Mouse (Mus musculus) right cerebral cortex, postnatal 10 days (tissue): ENCODE data around the gene Fam92b.

Experiments used
- DNase-seq, 2 experiments: peaks; one replicate each; pipeline ENCODE4 v3.0.0; 2021; ENCODE audit warnings: low spot score in 2 of 2

Gene Fam92b

GRCm38 (mm10) chr8:120177318-120178123 lies at the start of gene Fam92b:
Fam92b (minus strand) TSS chr8:120177466.
- DNase-seq, result peak; percentile 84 to 87

- DNase-seq, result peak in 1 of 2 experiments; percentile 71
Measured at GRCm38 (mm10) chr8:120225421-120226151, 48.3 kb upstream of the Fam92b start.

DNA sequence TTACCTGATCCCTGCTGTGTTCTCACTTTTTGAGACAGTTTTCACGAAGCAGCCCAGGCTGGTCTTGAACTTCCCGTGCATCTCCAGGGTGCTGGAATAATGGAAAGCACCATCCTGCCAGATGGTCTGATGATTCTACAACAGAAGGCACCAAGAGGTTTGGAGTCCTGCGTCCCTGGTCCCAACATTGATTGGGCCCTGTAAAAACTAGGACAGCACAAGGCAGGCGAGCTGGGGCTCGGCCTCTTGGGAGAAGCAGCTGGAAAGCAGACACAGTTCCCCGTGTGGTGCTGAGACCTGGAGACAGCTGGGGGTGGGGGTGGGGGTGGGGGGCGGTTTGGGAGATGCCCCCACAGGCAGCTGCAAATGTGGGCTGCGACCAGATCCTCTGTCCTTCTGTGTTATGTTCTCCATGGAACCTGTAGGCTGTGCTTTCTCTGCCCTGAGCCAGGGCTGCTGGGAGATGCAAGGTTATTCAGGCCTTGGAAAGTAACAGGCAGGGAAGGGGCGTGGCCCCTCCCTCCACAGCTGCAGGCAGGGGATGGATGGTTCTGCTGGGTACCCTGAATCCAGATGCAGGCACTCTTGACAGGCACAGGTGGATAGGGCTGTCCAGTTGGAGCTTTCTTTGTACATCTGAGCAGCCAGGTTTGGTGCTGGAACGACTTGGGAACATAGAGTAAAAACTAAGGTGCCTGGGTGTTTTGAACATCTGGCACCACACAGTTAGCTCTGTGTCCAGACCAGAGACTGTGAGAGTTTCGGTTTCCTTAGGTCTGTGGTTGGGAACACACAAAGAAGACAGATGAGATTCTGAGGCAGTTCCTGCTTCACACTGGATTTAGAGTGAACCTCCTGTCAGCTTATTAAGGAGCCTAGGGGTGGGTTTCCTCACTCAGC lies 47.5 kb upstream of the Fam92b start:
- no peak for DNase-seq

- no peak for DNase-seq
Measured at GRCm38 (mm10) chr8:120222548-120222947, 45.3 kb upstream of the Fam92b start.

DNA sequence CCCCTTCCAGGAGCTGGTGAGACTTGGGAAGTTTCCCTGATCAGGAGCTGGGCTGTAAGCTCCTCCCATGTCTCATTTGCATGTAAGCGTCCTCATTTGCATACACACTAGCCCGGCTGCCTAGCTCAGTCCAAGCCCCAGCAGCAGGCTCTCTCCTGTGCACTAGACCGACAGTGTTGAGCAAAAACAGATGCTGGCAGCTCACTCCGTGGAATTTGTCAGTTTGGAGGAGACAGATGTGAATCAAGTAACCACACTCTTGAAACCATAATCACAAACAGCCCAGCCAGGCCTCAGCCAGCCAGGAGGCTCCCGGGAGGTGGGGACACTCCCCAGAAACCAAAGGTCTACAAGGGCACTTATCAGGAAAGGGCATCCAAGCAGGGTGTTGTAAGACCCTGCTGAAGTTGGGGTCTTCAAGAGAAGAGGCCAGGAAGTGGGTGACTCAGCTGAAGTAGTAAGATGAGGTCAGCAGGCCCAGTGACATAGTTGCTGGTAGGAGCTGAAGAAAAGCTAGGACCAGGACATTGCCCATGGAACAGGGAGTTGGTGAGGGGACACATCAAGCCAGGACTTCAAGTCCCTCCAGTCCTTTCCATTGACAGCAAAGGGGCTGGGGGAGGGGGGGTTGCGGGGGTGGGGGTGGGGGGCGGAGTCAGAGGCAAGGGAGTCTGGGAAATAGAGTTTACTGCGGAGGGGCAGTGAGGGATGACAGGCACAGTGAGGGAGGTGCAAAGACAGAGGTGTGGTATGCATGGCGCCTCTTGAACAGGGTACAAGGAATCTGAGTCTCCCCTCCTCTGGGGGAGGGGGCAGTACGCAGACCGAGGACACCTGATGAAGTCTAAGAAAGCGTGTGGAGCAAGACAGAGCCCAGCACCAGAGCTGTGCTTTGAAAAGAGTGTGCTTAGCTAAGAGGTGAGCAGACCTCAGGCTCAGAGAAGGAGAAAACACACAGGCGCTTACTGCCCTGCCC lies 39.9 kb upstream of the Fam92b start:
- peak in 1 of 2 experiments; percentile 52 for DNase-seq

DNA sequence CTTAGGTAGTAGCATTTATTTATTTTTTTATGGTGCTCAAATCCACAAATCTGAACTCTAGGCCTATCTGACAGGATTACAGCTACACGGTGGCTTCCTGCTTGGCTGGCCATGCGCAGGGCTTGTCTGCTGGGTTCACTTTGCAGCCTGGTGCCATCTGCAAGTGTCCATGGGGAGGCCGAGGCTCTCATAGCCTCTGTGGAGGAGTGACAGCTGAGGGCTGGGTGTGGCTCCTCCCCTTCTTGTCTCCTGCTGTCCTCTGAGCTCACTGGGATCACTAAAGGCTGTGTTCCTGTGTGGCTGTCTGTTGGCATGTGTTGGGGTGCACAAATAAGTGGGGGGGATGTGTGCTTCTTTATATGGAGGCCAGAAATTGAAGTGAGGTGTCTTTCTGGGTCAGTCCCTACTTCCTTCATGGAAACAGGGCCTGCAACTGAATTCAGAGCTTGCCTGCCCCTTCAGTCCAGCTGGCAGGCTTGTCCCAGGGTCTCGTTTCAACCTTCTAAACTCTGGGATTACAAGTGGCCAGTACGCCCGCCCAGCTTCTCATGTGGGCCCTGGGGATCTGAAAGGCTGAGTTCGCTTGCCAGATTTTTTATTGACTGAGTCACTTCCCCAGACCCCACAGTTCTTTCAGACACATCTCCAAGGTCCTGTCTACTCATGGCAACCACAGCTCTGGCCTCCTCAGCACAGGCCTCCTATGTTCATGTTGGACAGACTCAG lies 38.3 kb upstream of the Fam92b start:
- no peak for DNase-seq

DNA sequence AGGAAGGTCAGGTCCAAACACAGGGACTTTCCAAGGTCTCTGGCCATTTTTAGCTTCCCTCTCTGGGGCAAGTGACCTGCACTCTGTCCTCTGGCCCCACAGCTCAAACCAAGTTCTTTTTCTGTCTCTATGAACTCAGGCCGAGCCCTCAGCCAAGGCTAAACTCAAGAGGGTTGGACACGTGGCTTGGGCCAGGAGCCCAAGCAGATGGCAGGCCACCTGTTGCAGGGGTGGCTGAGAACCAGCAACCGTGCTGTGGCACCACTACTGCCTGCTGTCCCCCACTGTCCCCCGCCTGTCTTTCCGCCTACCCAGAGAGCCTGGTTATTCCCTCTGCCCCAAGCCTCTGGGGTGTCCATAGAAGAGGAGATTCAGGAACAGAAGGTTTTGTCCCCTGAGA lies 36.7 kb upstream of the Fam92b start:
- DNase-seq, result peak in 1 of 2 experiments; percentile 53

GRCm38 (mm10) chr8:120213229-120213628 lies 36.0 kb upstream of the Fam92b start:
- DNase-seq, result no peak

- DNase-seq, result no peak
Measured at GRCm38 (mm10) chr8:120212596-120212995, 35.3 kb upstream of the Fam92b start.

DNA sequence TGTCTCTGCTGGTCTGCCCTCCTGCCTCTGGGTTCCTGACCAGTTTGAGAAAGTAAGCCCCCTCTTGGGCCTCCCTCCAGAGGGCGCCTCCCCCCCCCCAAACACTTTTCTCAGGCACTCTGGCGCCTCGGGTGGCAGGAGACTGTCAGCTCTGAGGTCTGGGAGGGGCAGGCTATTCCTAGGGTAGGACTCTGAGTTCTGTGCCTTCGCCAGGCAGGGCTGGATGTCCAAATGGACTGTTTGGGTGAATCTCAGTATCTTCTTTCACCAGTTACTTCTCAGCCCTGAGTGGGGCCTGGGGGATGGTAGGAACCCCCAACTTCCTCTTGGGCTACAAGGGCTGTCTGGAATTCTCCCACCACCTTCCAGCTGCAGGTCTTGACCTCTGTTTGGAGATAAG lies 34.1 kb upstream of the Fam92b start:
- no peak for DNase-seq

- no peak for DNase-seq
Measured at GRCm38 (mm10) chr8:120208113-120208512, 30.8 kb upstream of the Fam92b start.

DNA sequence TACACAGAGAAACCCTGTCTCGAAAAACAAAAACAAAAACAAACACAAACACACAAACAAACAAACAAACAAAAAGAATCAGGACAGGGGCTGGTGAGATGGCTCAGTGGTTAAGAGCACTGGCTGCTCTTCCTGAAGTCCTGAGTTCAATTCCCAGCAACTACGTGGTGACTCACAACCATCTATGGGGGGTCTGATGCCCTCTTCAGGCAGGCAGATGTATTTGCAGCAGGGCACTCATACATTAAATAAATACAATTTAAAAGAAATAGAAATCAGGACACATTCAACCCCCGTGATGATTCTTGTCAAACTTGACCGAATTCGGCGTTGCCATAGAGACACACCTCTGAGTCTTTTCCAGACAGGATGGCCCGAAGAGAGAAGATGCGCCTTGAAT lies 30.1 kb upstream of the Fam92b start:
- no peak for DNase-seq

GRCm38 (mm10) chr8:120205916-120206315 lies 28.6 kb upstream of the Fam92b start:
- no peak for DNase-seq

GRCm38 (mm10) chr8:120204736-120205360 lies 27.6 kb upstream of the Fam92b start:
- peak in 1 of 2 experiments; percentile 27 for DNase-seq

GRCm38 (mm10) chr8:120202546-120202945 lies 25.3 kb upstream of the Fam92b start:
- DNase-seq, result no peak

DNA sequence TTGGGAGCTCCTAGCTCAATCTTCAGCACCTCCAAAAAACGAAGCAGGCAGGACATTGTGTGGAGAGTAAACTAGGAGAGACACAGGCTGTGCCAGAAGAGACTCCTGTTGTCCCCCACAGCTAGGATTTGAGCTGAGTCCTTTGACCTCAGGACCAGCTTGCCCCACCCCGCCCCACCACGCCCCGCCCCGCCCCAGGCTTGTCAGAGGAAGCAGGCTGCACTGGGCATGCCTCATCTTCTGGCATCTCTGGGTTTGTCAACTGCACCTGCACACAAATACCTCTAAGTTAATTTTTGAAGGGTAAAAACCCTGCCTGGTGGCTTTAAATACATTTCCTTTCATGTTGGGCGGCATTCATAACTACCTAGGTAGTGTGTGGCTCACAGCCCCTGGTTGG lies 24.1 kb upstream of the Fam92b start:
- DNase-seq, result no peak

GRCm38 (mm10) chr8:120192118-120192517 lies 14.9 kb upstream of the Fam92b start:
- DNase-seq, result no peak

DNA sequence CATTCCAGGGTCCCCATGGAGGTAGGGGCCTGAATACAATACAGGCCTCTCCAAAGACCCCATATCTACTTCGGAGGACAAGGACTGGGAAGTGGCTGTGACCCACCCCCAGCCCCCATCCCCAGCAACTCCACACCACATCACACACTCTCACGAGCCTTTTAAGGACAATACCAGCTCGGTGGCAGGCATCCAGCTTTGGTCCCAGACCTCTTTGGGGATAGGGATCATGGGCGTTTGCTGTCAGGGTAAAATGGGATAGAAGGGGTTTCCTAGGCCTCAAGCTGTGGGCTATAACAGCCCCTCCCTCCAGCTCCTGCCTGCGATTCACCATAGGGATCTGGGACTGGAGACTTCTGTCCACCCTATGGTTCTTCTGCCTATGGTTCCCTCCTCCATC lies 14.4 kb upstream of the Fam92b start:
- no peak for DNase-seq

- peak; percentile 91 to 92 for DNase-seq
Measured at GRCm38 (mm10) chr8:120190810-120191413, 13.6 kb upstream of the Fam92b start.
